Mouse (Mus musculus) forebrain, postnatal 0 days (tissue): ENCODE results near the gene Dact3. TPM values are rescaled to one million over a fixed set of nuclear protein-coding genes. Genes with fewer than 3 reads are reported as not detected.

Experiments used
- ATAC-seq: fragments of 200-750 bp; cut with Nextera tagmentation; 2 replicates; pipeline ENCODE4 v1.8.0; 2017; ENCODE audit warnings: mild to moderate bottlenecking, moderate library complexity
- DNase-seq: peaks from one replicate; pipeline ENCODE4 v3.0.0-alpha.2; 2015
- H3K27ac ChIP-seq: fragments of 300-500 bp; sonication (generic); 2 replicates; pipeline ENCODE4 v1.5.1; 2014; ENCODE audit warnings: low read depth, mild to moderate bottlenecking, antibody characterized with exemption, low read length, moderate library complexity, mixed read lengths
- H3K27me3 ChIP-seq: fragments of 300-500 bp; sonication (generic); 2 replicates; pipeline ENCODE4 v1.6.1; 2014; ENCODE audit warnings: mild to moderate bottlenecking, low read length, mixed read lengths; ENCODE audit not compliant: insufficient read depth
- H3K36me3 ChIP-seq: fragments of 300-500 bp; sonication (generic); 2 replicates; pipeline ENCODE4 v1.6.1; 2014; ENCODE audit warnings: mild to moderate bottlenecking, moderate library complexity; ENCODE audit not compliant: insufficient read depth
- H3K4me1 ChIP-seq: fragments of 300-500 bp; sonication (generic); 2 replicates; pipeline ENCODE4 v1.6.1; 2014; ENCODE audit warnings: antibody characterized with exemption; ENCODE audit not compliant: insufficient read depth
- H3K4me2 ChIP-seq: fragments of 300-500 bp; sonication (generic); 2 replicates; pipeline ENCODE4 v1.6.1; 2014; ENCODE audit warnings: low read depth, mild to moderate bottlenecking, moderate library complexity
- H3K4me3 ChIP-seq: fragments of 300-500 bp; sonication (generic); 2 replicates; pipeline ENCODE4 v1.5.1; 2014; ENCODE audit warnings: low read depth, low read length, mixed read lengths
- H3K9ac ChIP-seq: fragments of 300-500 bp; sonication (generic); 2 replicates; pipeline ENCODE4 v1.6.1; 2014; ENCODE audit warnings: mild to moderate bottlenecking
- H3K9me3 ChIP-seq: fragments of 300-500 bp; sonication (generic); 2 replicates; pipeline ENCODE4 v1.6.1; 2016; ENCODE audit warnings: low read length
- CTCF ChIP-seq: sonication (generic); IDR thresholded peaks from 2 replicates; pipeline ENCODE4 v1.5.1; 2016; ENCODE audit warnings: antibody characterized with exemption, control low read depth, low read depth
- WGBS: fragments of 180-500 bp; shearing (Covaris S2); extraction: QIAGEN DNeasy Blood & Tissue Kit; methylation state at CpG from one replicate; pipeline ENCODE4 v1.1.7; 2014; 5-methylcytosine and 5-hydroxymethylcytosine counted together
- polyA plus RNA-seq: library from polyadenylated mRNA; unstranded; fragments of >200 nt; fragmentation: Nextera tagmentation; extraction: Ambion mirVana; gene quantifications from 2 replicates; pipeline ENCODE4 v1.2.1, GENCODE M21; 2015
- total RNA-seq: library from RNA; depleted of rRNA; stranded (reverse); fragments of >200 nt; gene quantifications from 2 replicates; pipeline ENCODE4 v1.2.3, GENCODE M21; 2014

Gene Dact3
- total and polyA plus RNA-seq, 2 experiments from 2014 or later, result 8.6 to 69.0 TPM

DNA sequence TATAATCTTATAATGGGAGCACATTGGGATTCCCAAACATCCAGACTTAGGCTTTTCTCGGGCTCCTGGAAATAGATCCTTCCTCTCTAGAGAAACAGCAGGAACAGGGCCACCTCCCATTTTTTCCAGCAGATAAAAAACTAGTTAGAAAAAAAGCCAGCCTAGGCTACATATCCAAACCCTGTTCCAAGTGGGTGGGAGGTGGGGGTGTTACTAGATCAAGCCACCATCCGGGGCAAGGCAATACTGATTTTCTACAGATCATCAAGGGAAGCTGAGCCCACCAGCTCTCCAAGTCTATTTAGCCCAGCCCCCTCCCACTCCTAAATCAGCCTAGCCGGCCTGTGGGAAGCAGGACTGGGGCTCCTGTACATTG, 30.4 kb upstream of the Dact3 start:
- Histone ChIP-seq H3K36me3 (peaks cover 18% of the 10 kb centered on the region), H3K4me2 (0 out of 2 replicates have a peak overlapping the region, but pooled peaks have one; percentile 4), H3K9ac (no peak overlapping the region), H3K27me3 (no peaks in the 10 kb centered on the region), H3K9me3 (no peaks in the 10 kb centered on the region), H3K4me3 (no peak overlapping the region), H3K27ac (no peak overlapping the region), H3K4me1 (no peaks in the 10 kb centered on the region)
- TF ChIP-seq CTCF, result no peak
- DNase-seq (no peak), ATAC-seq (no peak)
- WGBS, result 65% methylated on average over 3 of the region's 3 CpGs

DNA sequence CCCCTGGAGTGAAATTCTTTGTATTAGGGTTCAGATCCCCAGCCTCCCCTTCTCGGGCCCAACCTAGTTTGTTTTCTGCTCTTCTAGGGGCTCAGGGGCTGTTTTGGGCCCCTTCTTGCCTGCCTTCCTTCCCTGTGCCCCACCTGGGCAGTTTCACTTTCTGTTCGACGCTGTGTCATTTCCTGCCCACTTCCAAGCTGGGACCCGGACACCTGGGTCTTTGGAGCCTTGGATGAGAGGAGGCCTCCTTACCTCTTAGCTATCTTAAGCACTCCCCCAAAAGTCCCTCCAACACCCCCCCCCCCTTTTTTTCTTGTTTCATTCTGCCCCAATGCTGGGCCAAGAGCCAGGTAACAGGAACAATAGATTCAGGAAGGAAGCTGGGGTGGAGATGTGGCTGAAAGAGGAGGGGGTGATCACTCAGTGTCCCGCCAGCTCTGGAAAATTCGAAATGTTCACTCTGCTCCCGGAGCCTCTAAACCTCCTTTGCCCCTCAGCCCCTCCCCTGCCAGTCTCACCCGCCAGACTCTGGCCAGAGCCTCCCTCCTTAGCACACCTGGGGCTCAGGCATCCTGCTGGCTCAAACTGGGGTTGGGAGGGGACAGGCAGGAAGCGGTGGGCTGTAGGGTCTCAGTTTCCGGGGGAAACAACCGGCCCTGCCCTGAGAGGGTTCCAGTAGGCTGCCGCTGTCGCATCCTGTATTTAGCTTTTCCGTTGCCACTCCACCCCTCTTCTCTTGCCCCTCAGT, 29.9 kb upstream of the Dact3 start:
- DNase-seq, result no peak
- Histone ChIP-seq H3K4me1 (no peaks in the 10 kb centered on the region), H3K4me2 (peak overlapping the region; percentile 4; the same call in 1 of the 2 replicates), H3K27ac (no peak overlapping the region), H3K27me3 (no peaks in the 10 kb centered on the region), H3K9me3 (no peaks in the 10 kb centered on the region), H3K4me3 (no peak overlapping the region), H3K36me3 (peaks cover 12% of the 10 kb centered on the region), H3K9ac (no peak overlapping the region)
- no peak for TF ChIP-seq CTCF
- no peak for ATAC-seq
- WGBS, result 37% methylated on average over 14 of the region's 14 CpGs

DNA sequence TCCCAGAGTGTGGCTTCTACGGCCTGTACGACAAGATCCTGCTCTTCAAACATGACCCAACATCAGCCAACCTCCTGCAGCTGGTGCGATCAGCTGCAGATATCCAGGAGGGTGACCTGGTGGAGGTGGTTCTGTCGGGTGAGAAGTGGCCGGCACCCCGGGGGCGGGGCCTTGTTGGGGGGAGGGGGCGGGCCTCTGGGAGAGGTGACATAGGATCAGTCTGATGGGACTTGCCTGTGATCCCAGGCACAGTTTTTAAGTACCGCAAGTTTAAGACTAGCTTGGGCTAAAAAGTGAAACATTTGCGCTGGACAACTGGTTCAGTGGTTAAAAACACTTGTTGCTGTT, 29.3 kb upstream of the Dact3 start:
- Histone ChIP-seq H3K9ac (no peak overlapping the region), H3K27me3 (no peaks in the 10 kb centered on the region), H3K27ac (no peak overlapping the region), H3K36me3 (peaks cover 6% of the 10 kb centered on the region), H3K4me3 (no peak overlapping the region), H3K4me2 (no peak overlapping the region), H3K4me1 (no peaks in the 10 kb centered on the region), H3K9me3 (no peaks in the 10 kb centered on the region)
- ATAC-seq, result no peak
- WGBS, result 48% methylated on average over 10 of the region's 10 CpGs
- DNase-seq, result no peak
- TF ChIP-seq CTCF, result no peak

DNA sequence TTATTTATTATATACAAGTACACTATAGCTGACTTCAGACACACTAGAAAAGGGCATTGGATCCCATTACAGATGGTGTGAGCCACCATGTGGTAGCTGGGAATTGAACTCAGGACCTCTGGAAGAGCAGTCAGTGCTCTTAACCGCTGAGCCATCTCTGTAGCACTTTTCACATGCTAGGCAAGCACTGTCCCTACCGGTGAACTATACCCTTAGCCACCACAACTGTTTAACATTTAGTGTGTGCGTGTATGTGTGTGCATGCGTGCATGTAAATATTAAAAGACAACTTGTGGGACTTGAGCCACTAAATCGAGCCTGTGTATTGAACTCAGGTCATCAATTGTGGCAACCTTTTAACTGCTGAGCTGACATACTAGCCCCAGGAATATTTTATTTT, 28.3 kb upstream of the Dact3 start:
- no peaks in the 10 kb centered on the region for H3K36me3 ChIP-seq
- ATAC-seq (no peak), DNase-seq (no peak)
- H3K4me2 ChIP-seq, result no peak overlapping the region
- 97% methylated on average over 5 of the region's 5 CpGs for WGBS
- H3K4me1 ChIP-seq, result no peaks in the 10 kb centered on the region
- no peak for TF ChIP-seq CTCF
- H3K9ac ChIP-seq, result no peak overlapping the region
- no peak overlapping the region for H3K4me3 ChIP-seq
- H3K9me3 ChIP-seq, result no peaks in the 10 kb centered on the region
- H3K27ac ChIP-seq, result no peak overlapping the region
- no peaks in the 10 kb centered on the region for H3K27me3 ChIP-seq

DNA sequence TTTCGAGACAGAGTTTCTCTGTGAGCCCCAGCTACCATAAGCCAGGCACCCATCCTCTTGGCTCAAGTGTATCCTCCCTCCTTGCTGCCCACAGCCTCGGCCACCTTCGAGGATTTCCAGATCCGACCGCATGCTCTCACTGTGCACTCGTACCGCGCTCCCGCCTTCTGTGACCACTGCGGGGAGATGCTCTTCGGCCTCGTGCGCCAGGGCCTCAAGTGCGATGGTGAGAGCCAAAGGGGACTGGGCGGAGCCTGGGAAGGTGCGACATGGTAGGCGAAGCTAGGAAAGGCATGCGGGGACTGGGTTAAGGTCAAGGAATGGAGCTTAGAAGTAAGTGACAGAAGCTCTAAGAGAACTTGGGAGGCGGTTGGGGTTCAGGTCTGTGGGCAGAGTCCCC, 27.6 kb upstream of the Dact3 start:
- H3K36me3 ChIP-seq, result 0 out of 2 replicates have a peak, but pooled peaks cover 2% of the 10 kb centered on the region
- DNase-seq (no peak), ATAC-seq (no peak)
- H3K4me1 ChIP-seq, result no peaks in the 10 kb centered on the region
- 88% methylated on average over 19 of the region's 19 CpGs for WGBS
- H3K4me2 ChIP-seq, result no peak overlapping the region
- H3K9me3 ChIP-seq, result no peaks in the 10 kb centered on the region
- H3K4me3 ChIP-seq, result no peak overlapping the region
- TF ChIP-seq CTCF, result no peak
- no peak overlapping the region for H3K9ac ChIP-seq
- H3K27ac ChIP-seq, result no peak overlapping the region
- H3K27me3 ChIP-seq, result no peaks in the 10 kb centered on the region

DNA sequence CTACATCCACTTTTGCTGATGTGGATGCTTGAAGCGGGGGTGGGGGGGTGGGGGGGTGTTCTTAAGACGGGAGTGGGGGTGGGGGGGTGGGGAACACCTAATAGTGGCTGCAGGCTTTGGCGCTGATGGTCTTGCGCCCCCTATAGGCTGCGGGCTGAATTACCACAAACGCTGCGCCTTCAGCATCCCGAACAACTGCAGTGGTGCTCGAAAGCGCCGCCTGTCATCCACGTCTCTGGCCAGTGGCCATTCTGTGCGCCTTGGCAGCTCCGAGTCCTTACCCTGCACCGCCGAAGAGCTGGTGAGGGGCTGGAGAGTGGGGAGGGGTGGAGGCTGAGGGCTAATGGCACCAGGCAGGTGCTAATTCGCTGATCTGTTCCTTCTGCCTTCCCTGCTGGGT, 26.5 kb upstream of the Dact3 start:
- no peaks in the 10 kb centered on the region for H3K9me3 ChIP-seq
- H3K36me3 ChIP-seq, result 0 out of 2 replicates have a peak, but pooled peaks cover 2% of the 10 kb centered on the region
- no peak overlapping the region for H3K27ac ChIP-seq
- no peak overlapping the region for H3K4me3 ChIP-seq
- peak; percentile 47 for ATAC-seq
- no peak overlapping the region for H3K4me2 ChIP-seq
- no peaks in the 10 kb centered on the region for H3K27me3 ChIP-seq
- no peak overlapping the region for H3K9ac ChIP-seq
- DNase-seq, result peak; percentile 66
- no peaks in the 10 kb centered on the region for H3K4me1 ChIP-seq
- peak; percentile 69 for TF ChIP-seq CTCF
- 12% methylated on average over 17 of the region's 17 CpGs for WGBS

DNA sequence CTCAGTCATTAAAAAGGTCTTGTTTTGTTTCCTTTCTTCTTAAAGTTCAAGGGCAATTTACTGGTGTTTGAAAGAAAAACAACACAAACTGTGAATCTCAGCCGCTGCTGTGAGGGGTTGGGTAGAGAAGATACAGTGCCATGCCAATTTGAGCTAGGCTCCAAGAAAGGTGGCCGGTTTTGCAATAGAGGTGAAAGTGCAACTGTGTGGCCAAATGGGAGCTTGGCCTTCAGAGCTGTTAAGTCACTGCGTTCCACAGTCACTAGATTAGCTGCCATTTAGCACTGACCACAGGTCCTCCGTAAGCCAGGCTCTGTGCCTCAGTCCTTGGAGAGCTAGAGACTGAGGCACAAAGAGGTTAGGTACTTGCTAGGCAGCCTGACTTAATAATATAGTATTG, 23.5 kb upstream of the Dact3 start:
- ATAC-seq (no peak), DNase-seq (no peak)
- 92% methylated on average over 4 of the region's 4 CpGs for WGBS
- TF ChIP-seq CTCF, result no peak
- Histone ChIP-seq H3K27ac (no peak overlapping the region), H3K27me3 (no peaks in the 10 kb centered on the region), H3K36me3 (peaks cover 21% of the 10 kb centered on the region), H3K9me3 (no peaks in the 10 kb centered on the region), H3K4me1 (no peaks in the 10 kb centered on the region), H3K9ac (no peak overlapping the region), H3K4me3 (no peak overlapping the region), H3K4me2 (no peak overlapping the region)
